Mouse (Mus musculus) layer of hippocampus, adult 9-11 months (tissue): ENCODE measurements at regions not wholly inside any gene's neighbourhood (a gene's known extent, or its start where the extent isn't known, plus 50 kb on each side); places are given as distances from the start of the nearest gene placed in this dataset.

Experiments
- DNase-seq: peaks from one replicate; pipeline ENCODE4 v3.0.0; 2022

- no peak for DNase-seq
These were observed 724.4 kb upstream of the 2610301B20Rik start for GRCm38 (mm10) chr4:10149911-10150310.

- no peak for DNase-seq
These were observed 723.8 kb upstream of the 2610301B20Rik start for GRCm38 (mm10) chr4:10150501-10150900.

- DNase-seq = no peak
These were observed 718.5 kb upstream of the 2610301B20Rik start for GRCm38 (mm10) chr4:10155705-10156390.

- DNase-seq = no peak
These were observed 684.4 kb upstream of the 2610301B20Rik start for GRCm38 (mm10) chr4:10189896-10190295.

- DNase-seq = no peak
These were observed 676.9 kb upstream of the 2610301B20Rik start for GRCm38 (mm10) chr4:10197245-10197943.

GRCm38 (mm10) chr4:10201835-10202234 lies 672.5 kb upstream of the 2610301B20Rik start:
- no peak for DNase-seq

- no peak for DNase-seq
These were observed 670.1 kb upstream of the 2610301B20Rik start for GRCm38 (mm10) chr4:10204224-10204623.

GRCm38 (mm10) chr4:10209324-10209923 lies 664.9 kb upstream of the 2610301B20Rik start:
- no peak for DNase-seq

GRCm38 (mm10) chr4:10211303-10211702 lies 663.0 kb upstream of the 2610301B20Rik start:
- DNase-seq = no peak

GRCm38 (mm10) chr4:10235324-10235723 lies 639.0 kb upstream of the 2610301B20Rik start:
- peak; percentile 6 for DNase-seq

- DNase-seq = no peak
These were observed 632.2 kb upstream of the 2610301B20Rik start for GRCm38 (mm10) chr4:10242117-10242516.

- no peak for DNase-seq
These were observed 631.4 kb upstream of the 2610301B20Rik start for GRCm38 (mm10) chr4:10242909-10243308.

GRCm38 (mm10) chr4:10254029-10254690 lies 620.1 kb upstream of the 2610301B20Rik start:
- DNase-seq = no peak

- DNase-seq = no peak
These were observed 616.8 kb upstream of the 2610301B20Rik start for GRCm38 (mm10) chr4:10257537-10257936.

- no peak for DNase-seq
These were observed 613.9 kb upstream of the 2610301B20Rik start for GRCm38 (mm10) chr4:10260351-10260750.

GRCm38 (mm10) chr4:10265942-10266341 lies 608.4 kb upstream of the 2610301B20Rik start:
- no peak for DNase-seq

- DNase-seq = no peak
These were observed 588.7 kb upstream of the 2610301B20Rik start for GRCm38 (mm10) chr4:10285562-10285961.

GRCm38 (mm10) chr4:10290326-10290725 lies 584.0 kb upstream of the 2610301B20Rik start:
- DNase-seq = no peak

- DNase-seq = no peak
These were observed 579.2 kb upstream of the 2610301B20Rik start for GRCm38 (mm10) chr4:10295012-10295530.

GRCm38 (mm10) chr4:10296220-10296619 lies 578.1 kb upstream of the 2610301B20Rik start:
- no peak for DNase-seq

GRCm38 (mm10) chr4:10311886-10312285 lies 562.4 kb upstream of the 2610301B20Rik start:
- no peak for DNase-seq

GRCm38 (mm10) chr4:10315144-10315543 lies 559.2 kb upstream of the 2610301B20Rik start:
- no peak for DNase-seq

GRCm38 (mm10) chr4:10315875-10316274 lies 558.4 kb upstream of the 2610301B20Rik start:
- DNase-seq = no peak
